Mouse (Mus musculus) right cerebral cortex, adult 18-20 months (tissue): ENCODE data around the gene Akap8l.
A peak's percentile ranks its signal among the peaks of the same experiment; 100 is the strongest.

Experiments
- DNase-seq: peaks from one replicate; pipeline ENCODE4 v3.0.0; 2022; ENCODE audit warnings: mixed read lengths

The Akap8l gene

DNA sequence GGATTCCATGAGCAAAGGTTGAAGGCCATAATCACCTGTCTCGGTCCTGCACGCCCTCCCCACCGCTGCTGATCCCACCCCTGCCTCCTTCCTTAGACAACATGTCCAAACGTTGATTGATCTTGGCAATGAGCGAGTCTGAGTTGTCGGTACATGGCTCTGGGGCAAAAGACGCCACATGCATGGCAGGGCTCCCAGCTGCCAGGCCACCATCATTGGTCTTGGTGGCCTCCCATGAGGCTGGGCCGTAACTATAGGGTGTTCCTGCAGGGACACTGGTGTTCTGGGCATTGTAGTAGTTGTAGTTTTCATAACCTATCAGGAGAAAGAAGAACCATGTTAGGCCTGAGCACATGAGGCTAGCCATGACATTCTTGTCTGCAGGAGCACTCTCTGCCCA is 33.4 kb downstream of the Akap8l start:
- DNase-seq = no peak

DNA sequence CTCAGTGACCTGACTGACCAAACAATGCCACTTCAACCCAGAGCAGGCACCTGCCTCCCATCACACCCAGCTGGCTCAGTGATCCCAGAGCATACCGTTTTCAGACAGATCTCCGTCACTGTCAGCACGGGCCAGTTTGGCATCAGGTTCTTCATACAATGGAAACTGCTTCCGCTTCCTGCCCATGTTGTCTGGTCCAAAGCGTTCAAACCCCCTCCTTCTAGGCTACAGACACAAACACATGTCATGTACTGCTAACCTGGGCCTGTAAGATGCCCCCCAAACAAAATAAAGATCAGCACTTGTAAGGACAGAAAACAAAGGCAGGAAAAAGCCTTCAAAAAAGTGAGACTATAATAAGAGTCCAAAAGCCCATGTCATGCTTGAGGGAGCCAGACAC is 34.8 kb downstream of the Akap8l start:
- DNase-seq = no peak

DNA sequence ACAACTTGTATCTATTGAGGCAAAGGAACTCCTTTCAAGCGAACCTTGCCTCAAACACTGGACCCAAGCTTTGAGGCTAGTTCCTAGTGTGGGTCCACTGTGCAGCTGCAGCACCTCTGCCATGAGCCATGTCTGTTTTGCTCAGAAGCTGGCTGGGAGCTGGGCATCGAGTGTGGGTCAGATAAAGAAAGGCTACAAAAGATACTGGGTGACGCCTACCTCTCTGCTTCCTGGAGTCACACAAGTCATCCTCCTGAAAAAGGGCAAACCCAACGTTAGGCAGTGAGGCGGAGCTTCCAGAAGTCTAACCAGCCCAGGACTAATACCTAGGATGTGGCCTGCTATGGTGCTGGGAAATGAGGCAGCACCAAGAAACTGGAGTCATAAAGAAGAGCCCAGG is 36.5 kb downstream of the Akap8l start:
- no peak for DNase-seq

DNA sequence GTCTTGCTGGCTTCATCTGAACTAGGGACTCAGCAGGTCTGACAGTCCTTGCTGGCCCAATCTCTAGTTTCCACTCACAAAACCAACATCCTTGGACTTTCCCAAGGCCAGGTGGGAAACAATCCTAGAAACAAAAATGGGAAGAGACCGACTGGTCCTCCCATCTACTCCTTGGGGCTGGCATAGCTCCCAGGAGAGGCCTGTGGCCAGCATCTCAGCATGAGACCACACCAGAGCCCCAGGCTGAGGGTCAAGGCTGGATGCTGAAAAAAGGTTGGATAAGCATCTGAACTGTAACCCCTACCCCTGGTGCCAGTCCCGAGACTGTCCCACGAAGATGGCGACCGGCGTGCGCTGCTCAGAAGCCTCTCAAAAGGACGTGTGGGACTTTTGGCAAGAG is 37.6 kb downstream of the Akap8l start:
- DNase-seq = no peak

DNA sequence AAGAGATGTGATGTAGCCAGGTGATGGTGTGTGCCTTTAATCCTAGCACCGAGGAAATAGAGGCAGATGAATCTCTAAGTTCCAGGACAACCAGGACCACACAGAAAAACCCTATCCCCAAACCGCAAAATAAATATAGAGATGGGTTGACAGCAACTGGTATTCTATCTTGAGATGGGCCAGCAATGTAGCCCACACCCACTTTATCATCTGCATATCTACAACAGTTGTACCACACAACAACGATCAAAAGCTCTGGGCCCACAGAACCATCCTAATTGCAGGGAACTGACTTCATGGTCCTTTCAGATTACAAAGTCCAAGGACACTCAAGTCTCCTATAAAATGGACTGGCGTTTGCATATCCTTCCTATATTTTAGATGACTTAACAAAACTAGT is 42.4 kb downstream of the Akap8l start:
- no peak for DNase-seq

DNA sequence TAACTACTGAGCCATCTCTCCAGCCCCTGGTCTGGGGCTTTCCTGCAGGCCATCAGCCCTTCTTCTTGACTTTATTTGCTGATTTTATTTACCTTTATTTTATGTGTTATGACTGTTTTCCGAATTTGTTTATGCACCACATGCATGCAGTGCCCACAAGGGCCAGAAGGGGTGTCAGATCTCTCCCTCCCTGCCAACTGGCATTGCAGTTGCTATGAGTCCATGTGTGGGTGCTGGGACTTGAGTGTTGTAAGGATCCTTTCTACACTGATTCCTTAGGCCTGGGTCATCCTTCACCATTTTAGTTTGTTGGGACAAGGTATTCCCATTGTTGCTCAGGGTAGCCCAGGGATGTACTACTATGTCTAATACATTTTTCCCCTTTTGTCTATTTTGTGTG is 52.3 kb downstream of the Akap8l start:
- DNase-seq = no peak

DNA sequence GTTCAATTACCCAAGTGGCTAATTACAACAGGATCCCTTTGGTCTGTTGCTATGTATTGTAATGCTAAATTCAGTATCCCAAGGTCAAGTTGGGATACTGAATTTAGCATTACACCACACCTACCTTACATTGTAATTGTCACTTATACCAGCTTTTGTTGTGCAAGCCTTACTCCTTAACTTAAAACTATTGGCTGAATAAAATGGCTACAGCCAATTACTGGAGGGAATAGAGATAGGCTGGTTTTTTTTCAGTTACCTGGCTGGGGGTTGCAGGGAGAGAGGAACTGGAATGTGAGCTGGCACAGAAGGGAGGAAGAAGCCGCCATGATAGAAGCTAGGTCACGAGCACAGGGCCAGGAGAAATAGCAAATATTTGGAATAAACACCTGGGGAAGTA is 54.5 kb downstream of the Akap8l start:
- no peak for DNase-seq

DNA sequence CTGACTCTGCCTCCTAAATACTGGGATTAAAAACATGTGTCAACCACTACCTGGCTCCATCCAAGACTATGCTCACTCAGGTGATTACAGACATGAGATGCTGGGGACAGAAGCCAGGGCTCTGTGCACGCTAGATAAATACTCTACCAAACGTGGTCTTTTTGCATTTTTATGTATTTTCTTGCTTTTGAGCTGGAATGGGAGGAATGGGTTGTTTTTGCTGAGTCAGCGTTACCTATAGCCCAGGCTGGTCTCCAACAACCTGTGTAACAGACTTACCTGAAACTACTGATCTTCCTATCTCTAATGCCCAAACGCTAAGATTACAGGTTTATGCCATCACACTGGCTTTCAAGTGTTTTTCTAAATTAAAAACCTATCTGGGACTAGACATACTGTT is 55.2 kb downstream of the Akap8l start:
- no peak for DNase-seq

DNA sequence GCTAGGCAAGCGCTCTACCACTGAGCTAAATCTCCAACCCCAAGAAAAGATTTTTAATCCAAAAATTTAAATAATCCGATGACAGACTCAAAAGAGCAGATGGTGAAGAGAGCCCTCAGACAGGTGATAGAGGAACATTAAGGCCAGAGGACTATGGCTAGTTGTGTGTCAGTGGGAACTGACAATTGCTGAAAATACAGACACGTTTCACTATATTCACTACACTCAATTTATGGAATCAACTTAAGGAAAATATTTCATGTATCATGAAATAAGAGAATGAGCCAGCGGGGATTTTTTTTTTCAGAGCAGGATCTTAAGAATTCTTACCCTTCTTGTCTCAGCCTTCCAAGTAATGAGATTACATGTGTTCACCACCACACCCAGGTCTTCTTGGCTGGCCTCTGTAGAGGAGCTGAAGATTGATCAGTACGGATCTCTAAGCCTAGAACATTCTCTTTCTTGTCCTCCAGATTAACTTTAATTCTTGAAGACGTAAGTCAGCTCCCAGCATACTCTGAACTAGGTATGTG is 65.2 kb downstream of the Akap8l start:
- DNase-seq = no peak

DNA sequence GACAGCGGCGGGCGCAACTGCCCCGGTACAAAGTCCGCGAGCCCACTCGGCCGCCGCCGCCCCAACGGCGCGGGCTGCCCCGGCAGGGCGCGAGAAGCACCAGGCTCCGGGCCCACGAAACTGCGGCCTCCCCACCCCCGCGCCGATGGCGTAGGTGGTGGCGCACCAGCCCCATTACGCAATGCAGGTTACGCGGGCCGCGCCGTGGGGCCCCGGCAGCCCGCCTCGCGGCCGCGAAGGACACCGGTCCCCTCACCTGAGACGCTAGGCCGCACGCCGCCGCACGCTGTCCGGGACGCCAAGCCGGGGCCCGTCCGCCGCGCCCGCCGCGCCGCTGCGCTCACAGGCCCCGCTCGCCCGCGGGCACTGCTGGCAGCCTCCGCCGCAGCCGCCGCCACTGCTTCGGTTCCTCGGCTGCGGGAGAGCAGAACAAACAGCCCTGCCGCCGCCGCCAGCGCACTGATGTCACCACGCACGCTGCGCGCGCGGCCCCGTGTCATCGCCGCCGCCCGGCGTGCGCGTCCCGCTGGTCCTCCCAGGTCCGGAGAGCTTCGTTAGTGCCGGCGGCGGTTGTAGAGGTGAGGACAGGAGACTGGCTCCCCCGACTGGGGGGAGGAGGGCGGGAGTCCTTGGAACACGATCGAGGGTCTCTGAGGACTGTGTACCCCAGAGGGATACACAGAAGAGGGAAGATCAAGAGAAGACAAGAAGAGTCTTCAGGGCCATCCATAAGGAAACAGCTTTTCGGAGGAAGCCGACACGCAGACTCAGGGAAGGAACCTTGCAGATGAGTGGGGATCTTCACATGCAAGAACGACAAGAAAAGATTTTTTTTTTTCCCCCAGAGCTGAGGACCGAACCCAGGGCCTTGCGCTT is 65.9 kb downstream of the Akap8l start, which contains the start of gene Brd4:
TSS of gene Brd4 (minus strand) at position 461 of the 876 bp plus-strand sequence.
- DNase-seq = peak; percentile 94

DNA sequence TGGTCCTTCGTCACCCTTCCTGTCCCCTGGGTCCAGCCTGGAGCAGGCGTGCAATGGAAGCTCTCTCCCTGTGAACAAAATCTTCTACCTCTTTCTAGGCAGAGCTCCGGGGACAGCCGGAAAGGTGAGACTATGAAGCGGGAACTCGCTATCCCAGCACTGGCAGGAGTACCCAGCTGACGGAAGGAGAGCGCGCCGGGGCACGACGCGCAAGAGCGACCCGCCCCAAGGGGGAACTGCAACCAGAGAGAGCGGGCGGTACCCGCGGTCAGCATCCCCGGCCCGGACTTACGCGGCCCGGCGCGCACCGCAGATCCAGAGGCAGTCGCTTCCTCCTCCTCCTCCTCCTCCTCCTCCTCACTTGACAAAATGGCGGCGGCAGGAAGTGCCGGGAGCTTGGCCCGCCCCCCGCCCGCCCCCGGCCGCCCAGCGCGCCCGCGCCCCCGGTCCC is 66.6 kb downstream of the Akap8l start:
- peak; percentile 51 for DNase-seq

DNA sequence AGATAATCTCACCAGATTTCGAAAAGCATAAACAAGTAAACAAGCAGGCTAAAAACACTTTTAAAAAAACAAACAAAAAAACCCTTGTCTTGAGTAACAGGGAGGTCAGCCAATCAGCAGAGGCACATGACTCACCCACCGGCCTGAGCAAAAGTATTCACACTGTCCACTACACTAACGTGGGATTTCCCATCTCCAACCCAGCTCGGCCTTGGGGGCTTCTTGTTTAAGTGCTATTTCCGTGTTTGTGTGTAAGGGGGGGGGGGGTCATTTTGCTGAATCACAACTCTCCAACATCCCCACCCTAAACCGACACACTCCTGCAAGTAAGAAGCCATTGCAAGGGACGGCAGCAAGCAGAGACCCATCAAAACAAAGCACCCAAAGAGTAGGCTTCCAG is 67.1 kb downstream of the Akap8l start:
- DNase-seq = no peak

DNA sequence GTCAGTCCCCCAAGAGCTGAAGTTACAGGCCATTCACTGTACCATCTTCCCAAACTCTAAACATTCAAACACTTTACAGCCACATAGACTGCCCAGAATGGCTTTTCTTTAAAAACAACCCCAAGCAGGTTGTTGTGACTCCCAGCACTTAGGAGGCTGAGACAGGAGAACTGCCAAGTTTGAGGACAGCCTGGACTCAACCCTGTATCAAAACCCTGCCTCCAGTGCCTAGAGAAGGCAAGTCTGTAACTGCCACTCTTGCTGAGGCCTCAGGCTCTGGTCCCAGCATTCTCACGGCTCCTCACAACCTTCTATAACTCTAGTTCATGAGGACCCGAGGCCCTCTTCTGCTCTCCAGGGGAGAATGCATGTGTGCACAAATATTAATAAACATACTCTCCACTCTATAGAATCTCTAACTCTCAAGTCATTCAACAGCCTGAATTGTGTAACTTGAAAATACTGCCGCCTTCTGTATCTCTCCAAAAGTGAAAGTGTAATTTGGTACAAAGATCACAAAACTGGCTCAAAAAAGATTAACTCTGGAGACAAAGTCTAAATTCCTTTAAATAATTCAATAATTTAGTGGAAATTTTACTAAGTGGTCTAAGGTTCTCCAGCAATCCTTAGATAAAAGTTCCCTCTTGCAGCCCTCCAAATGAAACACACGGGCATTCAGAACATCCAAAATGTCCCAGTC is 68.6 kb downstream of the Akap8l start:
- DNase-seq = no peak

DNA sequence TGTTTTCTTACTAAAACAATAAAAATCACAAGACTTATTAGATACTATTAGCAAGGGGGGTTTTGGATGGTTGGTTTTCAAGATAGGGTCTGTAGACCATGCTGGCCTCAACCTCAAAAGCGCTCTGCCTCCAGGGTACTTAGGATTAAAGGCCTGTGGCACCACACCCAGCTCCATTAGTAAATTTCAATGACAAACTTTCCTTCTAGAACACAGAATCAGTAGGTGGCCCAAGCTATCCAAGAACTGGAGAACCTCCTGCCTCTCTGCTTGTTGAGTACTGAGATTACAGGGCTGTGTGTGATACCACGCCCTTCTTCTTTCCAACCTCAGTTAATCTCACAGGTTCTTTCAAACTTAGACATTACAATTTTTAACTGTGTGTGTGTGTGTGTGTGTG is 69.3 kb downstream of the Akap8l start:
- no peak for DNase-seq

DNA sequence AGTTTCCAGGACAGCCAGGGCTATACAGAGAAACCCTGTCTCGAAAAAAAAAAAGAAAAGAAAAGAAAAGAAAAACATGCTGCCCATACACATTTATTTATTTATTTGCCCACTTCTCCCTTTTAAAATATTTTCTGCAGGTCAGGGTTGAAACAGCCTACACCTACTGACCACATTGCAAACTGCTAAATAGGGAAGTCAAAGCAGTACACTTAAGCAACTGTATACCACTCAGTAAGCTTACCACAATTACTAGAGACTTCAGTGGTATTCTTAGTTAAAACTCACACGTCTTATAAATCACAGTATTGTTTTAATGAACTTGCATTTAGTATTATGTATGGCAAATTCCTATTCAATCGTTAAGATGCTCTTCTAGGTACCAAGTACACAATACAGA is 69.8 kb downstream of the Akap8l start:
- DNase-seq = no peak

DNA sequence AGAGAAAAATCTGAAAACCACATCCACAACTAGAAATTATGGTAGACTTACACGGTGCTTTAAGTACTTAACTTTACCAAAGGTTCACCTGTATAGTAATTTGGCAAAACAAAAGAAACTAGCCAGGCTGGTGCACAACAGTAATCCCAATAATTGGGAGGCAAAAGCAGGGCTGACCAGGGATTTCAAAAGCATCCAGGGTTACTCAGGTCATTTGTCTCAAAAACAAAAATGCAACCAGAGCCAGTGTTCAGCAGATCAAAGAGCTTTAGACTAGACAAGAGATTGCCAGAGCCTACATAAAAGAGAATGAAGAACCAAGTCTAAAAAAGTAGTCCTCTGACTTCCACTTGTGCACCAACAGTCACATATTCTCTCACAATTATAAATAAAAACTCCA is 73.2 kb downstream of the Akap8l start:
- no peak for DNase-seq

DNA sequence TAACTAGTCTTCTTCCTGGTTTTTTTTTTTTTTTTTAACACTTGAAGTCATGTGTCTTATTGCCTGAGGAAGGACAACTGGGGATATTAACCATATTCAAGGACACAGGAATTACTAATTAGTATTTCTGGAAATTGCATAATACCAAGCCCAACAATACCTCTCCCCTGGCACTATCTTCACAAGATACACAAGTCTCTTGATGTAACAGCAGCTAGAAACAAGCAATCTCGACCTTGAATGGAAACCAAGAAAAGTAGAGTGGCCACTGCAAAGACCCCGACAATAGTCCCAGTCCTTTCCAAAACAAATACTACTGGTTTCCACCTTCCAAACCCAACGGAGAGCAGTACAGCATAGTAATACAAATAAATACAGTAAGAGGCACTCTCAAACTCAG is 74.8 kb downstream of the Akap8l start:
- no peak for DNase-seq
